Mouse (Mus musculus): ENCODE data around the gene Sdf2. TPM values are rescaled to one million over a fixed set of nuclear protein-coding genes. Genes with fewer than 3 reads are reported as not detected.

Sdf2 gene
- polyA plus RNA-seq (2015; fragmentation: Nextera tagmentation; extraction: Ambion mirVana): 89.2 and 106 TPM in 2 replicates

GRCm38 (mm10) chr11:78245627-78246317 lies at the start of gene Sdf2, which contains the start of gene Supt6:
Gene Sdf2 (plus strand): TSS chr11:78245746.
Gene Supt6 (minus strand): TSS chr11:78245987.
- Histone ChIP-seq H3K27ac (ENCODE audit: low read length) (peak within 1 kb of the TSS; percentile 98), H3K36me3 (ENCODE audit: control insufficient read depth, insufficient read depth, low read length) (no peaks in the 10 kb centered on the region), H3K9me3 (replicated peaks; ENCODE audit: control insufficient read depth, low read length) (no peaks in the 10 kb centered on the region), H3K27me3 (ENCODE audit: control insufficient read depth, insufficient read depth, low read length) (no peaks in the 10 kb centered on the region), H3K4me2 (ENCODE audit: low read depth, low read length) (peak within 1 kb of the TSS; percentile 83), H3K4me3 (replicated peaks; ENCODE audit: low read length) (peak within 1 kb of the TSS; percentile 93), H3K9ac (ENCODE audit: low read length) (peak within 1 kb of the TSS; percentile 92), H3K4me1 (ENCODE audit: control insufficient read depth, insufficient read depth, low read length) (peaks cover 23% of the 10 kb centered on the region)
- under 1% methylated on average over 50 of the region's 50 CpGs for WGBS
- ATAC-seq (ENCODE audit: insufficient read depth, low FRiP score): peak; percentile 92

DNA sequence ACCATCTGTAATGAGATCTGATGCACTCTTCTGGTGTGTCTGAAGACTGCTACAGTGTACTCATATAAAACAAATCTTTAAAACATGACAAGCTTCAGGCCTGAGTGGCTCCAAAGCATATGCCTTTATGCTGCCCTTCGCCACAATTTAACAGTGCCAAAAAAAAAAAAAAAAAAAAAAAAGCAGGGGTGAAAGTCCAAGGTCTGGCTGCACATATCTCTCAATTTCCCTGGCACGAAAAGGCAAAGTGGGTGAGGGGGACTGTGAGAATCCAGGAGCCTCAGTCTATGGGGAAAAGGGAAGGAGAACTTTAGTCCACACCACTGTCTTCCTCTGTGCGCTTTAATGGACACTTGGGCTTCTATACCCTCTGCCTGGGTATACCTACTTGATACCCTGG lies 43.2 kb upstream of the Sdf2 start:
- ATAC-seq (ENCODE audit: insufficient read depth, low FRiP score): no peak
- H3K4me3 ChIP-seq (replicated peaks; ENCODE audit: low read length): no peak overlapping the region
- no peak overlapping the region for H3K27ac ChIP-seq (ENCODE audit: low read length)
- H3K36me3 ChIP-seq (ENCODE audit: control insufficient read depth, insufficient read depth, low read length): peaks cover 13% of the 10 kb centered on the region
- H3K9ac ChIP-seq (ENCODE audit: low read length): no peak overlapping the region
- no peaks in the 10 kb centered on the region for H3K9me3 ChIP-seq (replicated peaks; ENCODE audit: control insufficient read depth, low read length)
- no peak overlapping the region for H3K4me2 ChIP-seq (ENCODE audit: low read depth, low read length)
- no peaks in the 10 kb centered on the region for H3K27me3 ChIP-seq (ENCODE audit: control insufficient read depth, insufficient read depth, low read length)
- WGBS: 83% methylated on average over 3 of the region's 3 CpGs
- H3K4me1 ChIP-seq (ENCODE audit: control insufficient read depth, insufficient read depth, low read length): no peaks in the 10 kb centered on the region

- Histone ChIP-seq H3K9ac (ENCODE audit: low read length) (no peak overlapping the region), H3K27ac (ENCODE audit: low read length) (no peak overlapping the region), H3K4me3 (replicated peaks; ENCODE audit: low read length) (no peak overlapping the region), H3K36me3 (ENCODE audit: control insufficient read depth, insufficient read depth, low read length) (peaks cover 29% of the 10 kb centered on the region), H3K4me1 (ENCODE audit: control insufficient read depth, insufficient read depth, low read length) (no peaks in the 10 kb centered on the region), H3K9me3 (replicated peaks; ENCODE audit: control insufficient read depth, low read length) (no peaks in the 10 kb centered on the region), H3K4me2 (ENCODE audit: low read depth, low read length) (no peak overlapping the region), H3K27me3 (ENCODE audit: control insufficient read depth, insufficient read depth, low read length) (no peaks in the 10 kb centered on the region)
- ATAC-seq (ENCODE audit: insufficient read depth, low FRiP score): no peak
- WGBS: 81% methylated on average over 6 of the region's 6 CpGs
Measured at GRCm38 (mm10) chr11:78204287-78204686, 41.3 kb upstream of the Sdf2 start.

GRCm38 (mm10) chr11:78205361-78206206 lies 40.0 kb upstream of the Sdf2 start:
- 50% methylated on average over 13 of the region's 13 CpGs for WGBS
- peaks cover 34% of the 10 kb centered on the region for H3K36me3 ChIP-seq (ENCODE audit: control insufficient read depth, insufficient read depth, low read length)
- no peak overlapping the region for H3K4me3 ChIP-seq (replicated peaks; ENCODE audit: low read length)
- ATAC-seq (ENCODE audit: insufficient read depth, low FRiP score): no peak
- H3K9ac ChIP-seq (ENCODE audit: low read length): no peak overlapping the region
- no peaks in the 10 kb centered on the region for H3K4me1 ChIP-seq (ENCODE audit: control insufficient read depth, insufficient read depth, low read length)
- no peaks in the 10 kb centered on the region for H3K9me3 ChIP-seq (replicated peaks; ENCODE audit: control insufficient read depth, low read length)
- no peaks in the 10 kb centered on the region for H3K27me3 ChIP-seq (ENCODE audit: control insufficient read depth, insufficient read depth, low read length)
- H3K27ac ChIP-seq (ENCODE audit: low read length): peak overlapping the region; percentile 33
- no peak overlapping the region for H3K4me2 ChIP-seq (ENCODE audit: low read depth, low read length)

DNA sequence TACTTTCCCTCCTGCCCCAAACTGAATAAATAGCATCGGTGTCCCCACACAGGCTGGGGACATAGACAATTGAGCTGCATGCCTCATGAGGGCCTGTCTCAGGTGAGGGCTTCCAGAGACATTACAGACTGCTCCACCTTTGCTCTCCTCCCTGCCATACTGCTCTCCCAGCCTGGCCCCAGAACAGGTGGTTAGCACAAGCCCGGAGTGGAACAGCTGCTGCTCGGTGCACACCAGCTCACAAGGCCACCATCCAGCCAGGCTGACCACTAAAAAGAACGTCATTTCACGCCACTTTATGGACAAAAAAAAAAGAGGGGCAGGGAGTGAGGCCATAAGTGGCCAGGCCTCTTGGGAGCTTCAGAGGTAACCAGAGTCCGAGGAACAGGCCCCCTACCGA lies 38.4 kb upstream of the Sdf2 start:
- Histone ChIP-seq H3K4me1 (ENCODE audit: control insufficient read depth, insufficient read depth, low read length) (no peaks in the 10 kb centered on the region), H3K27ac (ENCODE audit: low read length) (no peak overlapping the region), H3K4me2 (ENCODE audit: low read depth, low read length) (no peak overlapping the region), H3K9me3 (replicated peaks; ENCODE audit: control insufficient read depth, low read length) (no peaks in the 10 kb centered on the region), H3K4me3 (replicated peaks; ENCODE audit: low read length) (no peak overlapping the region), H3K27me3 (ENCODE audit: control insufficient read depth, insufficient read depth, low read length) (no peaks in the 10 kb centered on the region), H3K9ac (ENCODE audit: low read length) (no peak overlapping the region), H3K36me3 (ENCODE audit: control insufficient read depth, insufficient read depth, low read length) (peaks cover 45% of the 10 kb centered on the region)
- WGBS: 84% methylated on average over 7 of the region's 7 CpGs
- no peak for ATAC-seq (ENCODE audit: insufficient read depth, low FRiP score)

DNA sequence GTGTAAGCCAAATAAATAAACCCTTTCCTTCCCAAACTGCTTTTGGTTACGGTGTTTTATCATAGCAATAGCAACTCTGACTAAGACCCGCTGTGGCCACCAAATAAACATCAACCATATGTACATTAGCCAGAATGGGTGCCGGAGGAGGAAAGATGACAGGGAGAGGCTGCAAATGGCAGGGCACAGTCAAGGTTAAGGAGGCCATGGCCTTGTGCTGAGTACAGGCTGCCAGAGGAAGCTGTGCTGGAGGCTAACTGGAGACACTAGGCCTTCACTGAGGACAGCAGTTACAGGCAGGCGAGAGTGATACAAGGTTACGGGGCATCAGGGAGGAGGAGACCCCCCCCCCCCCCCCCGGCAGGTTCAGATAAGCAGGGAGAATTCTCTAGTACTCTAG lies 35.7 kb upstream of the Sdf2 start:
- Histone ChIP-seq H3K4me3 (replicated peaks; ENCODE audit: low read length) (no peak overlapping the region), H3K27me3 (ENCODE audit: control insufficient read depth, insufficient read depth, low read length) (no peaks in the 10 kb centered on the region), H3K36me3 (ENCODE audit: control insufficient read depth, insufficient read depth, low read length) (peaks cover 49% of the 10 kb centered on the region), H3K4me1 (ENCODE audit: control insufficient read depth, insufficient read depth, low read length) (no peaks in the 10 kb centered on the region), H3K9ac (ENCODE audit: low read length) (no peak overlapping the region), H3K4me2 (ENCODE audit: low read depth, low read length) (no peak overlapping the region), H3K9me3 (replicated peaks; ENCODE audit: control insufficient read depth, low read length) (no peaks in the 10 kb centered on the region), H3K27ac (ENCODE audit: low read length) (no peak overlapping the region)
- ATAC-seq (ENCODE audit: insufficient read depth, low FRiP score): no peak
- WGBS: 90% methylated on average over 6 of the region's 6 CpGs

DNA sequence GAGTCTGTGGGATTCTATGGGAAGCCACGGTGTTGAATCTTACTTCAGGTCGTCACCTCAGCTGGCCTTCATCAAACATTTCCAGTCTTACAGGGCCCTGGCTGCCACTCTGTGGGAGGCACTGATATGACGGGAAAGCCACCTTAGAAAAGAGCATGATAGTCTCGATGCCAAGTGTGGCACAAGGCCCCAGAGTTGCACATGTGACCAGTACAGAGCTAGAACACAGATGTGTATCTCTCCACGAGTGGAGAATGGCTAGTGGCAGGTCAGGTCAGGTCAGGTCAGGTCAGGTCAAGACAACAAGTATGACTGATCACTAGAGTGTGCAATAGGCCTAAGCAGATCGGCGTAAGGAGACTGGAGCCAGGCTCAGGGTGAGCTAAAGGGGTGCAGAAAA lies 34.9 kb upstream of the Sdf2 start:
- Histone ChIP-seq H3K9me3 (replicated peaks; ENCODE audit: control insufficient read depth, low read length) (no peaks in the 10 kb centered on the region), H3K4me3 (replicated peaks; ENCODE audit: low read length) (no peak overlapping the region), H3K27me3 (ENCODE audit: control insufficient read depth, insufficient read depth, low read length) (no peaks in the 10 kb centered on the region), H3K9ac (ENCODE audit: low read length) (no peak overlapping the region), H3K4me2 (ENCODE audit: low read depth, low read length) (no peak overlapping the region), H3K4me1 (ENCODE audit: control insufficient read depth, insufficient read depth, low read length) (no peaks in the 10 kb centered on the region), H3K27ac (ENCODE audit: low read length) (no peak overlapping the region), H3K36me3 (ENCODE audit: control insufficient read depth, insufficient read depth, low read length) (peaks cover 49% of the 10 kb centered on the region)
- WGBS: 62% methylated on average over 7 of the region's 7 CpGs
- no peak for ATAC-seq (ENCODE audit: insufficient read depth, low FRiP score)

DNA sequence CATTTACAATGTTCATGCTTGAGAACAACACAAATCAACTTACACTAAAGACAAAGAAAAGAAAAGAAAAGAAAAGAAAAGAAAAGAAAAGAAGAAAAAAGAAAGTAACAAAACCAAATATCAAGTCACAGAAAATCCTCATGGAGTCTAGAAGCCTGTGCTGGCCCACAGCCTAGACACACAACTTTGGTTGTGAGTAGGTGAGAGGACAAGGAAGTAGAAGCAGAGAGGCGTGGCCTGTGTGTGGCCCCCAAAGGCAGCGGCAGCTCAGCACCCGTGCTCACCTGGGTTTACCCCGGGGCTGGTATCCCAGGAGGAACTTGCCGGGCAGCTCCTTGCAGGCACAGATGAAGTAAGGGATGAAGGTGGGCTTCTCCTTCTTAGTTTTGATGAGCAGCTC lies 34.0 kb upstream of the Sdf2 start:
- ATAC-seq (ENCODE audit: insufficient read depth, low FRiP score): no peak
- Histone ChIP-seq H3K4me3 (replicated peaks; ENCODE audit: low read length) (no peak overlapping the region), H3K27ac (ENCODE audit: low read length) (no peak overlapping the region), H3K27me3 (ENCODE audit: control insufficient read depth, insufficient read depth, low read length) (no peaks in the 10 kb centered on the region), H3K9ac (ENCODE audit: low read length) (no peak overlapping the region), H3K36me3 (ENCODE audit: control insufficient read depth, insufficient read depth, low read length) (peaks cover 45% of the 10 kb centered on the region), H3K9me3 (replicated peaks; ENCODE audit: control insufficient read depth, low read length) (no peaks in the 10 kb centered on the region), H3K4me1 (ENCODE audit: control insufficient read depth, insufficient read depth, low read length) (no peaks in the 10 kb centered on the region), H3K4me2 (ENCODE audit: low read depth, low read length) (no peak overlapping the region)
- WGBS: 81% methylated on average over 5 of the region's 5 CpGs

GRCm38 (mm10) chr11:78213086-78213817 lies 32.3 kb upstream of the Sdf2 start:
- no peak overlapping the region for H3K27ac ChIP-seq (ENCODE audit: low read length)
- no peak for ATAC-seq (ENCODE audit: insufficient read depth, low FRiP score)
- no peaks in the 10 kb centered on the region for H3K27me3 ChIP-seq (ENCODE audit: control insufficient read depth, insufficient read depth, low read length)
- WGBS: 92% methylated on average over 14 of the region's 14 CpGs
- no peak overlapping the region for H3K4me2 ChIP-seq (ENCODE audit: low read depth, low read length)
- peaks cover 33% of the 10 kb centered on the region for H3K36me3 ChIP-seq (ENCODE audit: control insufficient read depth, insufficient read depth, low read length)
- no peaks in the 10 kb centered on the region for H3K9me3 ChIP-seq (replicated peaks; ENCODE audit: control insufficient read depth, low read length)
- no peak overlapping the region for H3K4me3 ChIP-seq (replicated peaks; ENCODE audit: low read length)
- H3K4me1 ChIP-seq (ENCODE audit: control insufficient read depth, insufficient read depth, low read length): no peaks in the 10 kb centered on the region
- H3K9ac ChIP-seq (ENCODE audit: low read length): no peak overlapping the region

Data from stomach, embryonic 16.5 days (tissue).